Mouse (Mus musculus) liver, adult 2 months (tissue): ENCODE results near the gene Hist3h2a. TPM values are rescaled to one million over a fixed set of nuclear protein-coding genes. Genes with fewer than 3 reads are reported as not detected.

Source experiments
- DNase-seq: peaks from one replicate; pipeline ENCODE4 v3.0.0-alpha.2; 2011; ENCODE audit warnings: low read depth, low spot score; ENCODE audit errors: extremely low read depth
- H3K27ac ChIP-seq: fragments of 200-500 bp; replicated peaks from 2 replicates; pipeline ENCODE4 v1.5.1; 2012; ENCODE audit warnings: low read depth, mild to moderate bottlenecking, control low read depth, inconsistent platforms, low read length; ENCODE audit not compliant: insufficient read depth
- H3K27me3 ChIP-seq: fragments of 200-500 bp; 2 replicates; pipeline ENCODE4 v1.6.1; 2012; ENCODE audit warnings: mild to moderate bottlenecking, moderate library complexity, low read length, inconsistent platforms; ENCODE audit not compliant: control insufficient read depth, insufficient read depth
- H3K36me3 ChIP-seq: fragments of 200-500 bp; 2 replicates; pipeline ENCODE4 v1.6.1; 2012; ENCODE audit warnings: low read length, inconsistent platforms; ENCODE audit not compliant: control insufficient read depth, insufficient read depth
- H3K4me1 ChIP-seq: fragments of 200-500 bp; 2 replicates; pipeline ENCODE4 v1.6.1; 2011; ENCODE audit warnings: low read length; ENCODE audit not compliant: control insufficient read depth, insufficient read depth
- H3K4me3 ChIP-seq: fragments of 200-500 bp; 2 replicates; pipeline ENCODE4 v1.5.1; 2011; ENCODE audit warnings: low read depth, mild to moderate bottlenecking, control low read depth, low read length, moderate library complexity; ENCODE audit not compliant: insufficient read depth
- H3K79me2 ChIP-seq: fragments of 200-500 bp; 2 replicates; pipeline ENCODE4 v1.6.1; 2012; ENCODE audit warnings: inconsistent platforms, mild to moderate bottlenecking, low read length, moderate library complexity; ENCODE audit not compliant: control insufficient read depth, insufficient read depth
- H3K9ac ChIP-seq: fragments of 200-500 bp; 2 replicates; pipeline ENCODE4 v1.6.1; 2012; ENCODE audit warnings: low read depth, mild to moderate bottlenecking, control low read depth, inconsistent platforms, low read length
- CTCF ChIP-seq: fragments of 200-500 bp; IDR thresholded peaks from 2 replicates; pipeline ENCODE4 v1.5.1; 2011; ENCODE audit warnings: low read depth, low read length, control low read depth
- POLR2A ChIP-seq: fragments of 200-500 bp; IDR thresholded peaks from 2 replicates; pipeline ENCODE4 v1.6.1; 2011; ENCODE audit warnings: low read length, control low read depth; ENCODE audit not compliant: insufficient read depth; ENCODE audit errors: extremely low read depth
- WGBS: fragments of 180-500 bp; shearing (Covaris S2); methylation state at CpG from one replicate; pipeline ENCODE4 v1.1.7; 2018; 5-methylcytosine and 5-hydroxymethylcytosine counted together
- polyA plus RNA-seq: library from polyadenylated mRNA; depleted of rRNA; stranded (reverse); fragments of >200 nt; gene quantifications from 2 replicates; pipeline ENCODE4 v1.2.3, GENCODE M21; 2012
- total RNA-seq: library from RNA; depleted of rRNA; stranded (reverse); fragments of >200 nt; gene quantifications from 2 replicates; pipeline ENCODE4 v1.2.3, GENCODE M21; 2014

Gene Hist3h2a
- total and polyA plus RNA-seq, 2 experiments: 2.7 to 7.8 TPM

DNA sequence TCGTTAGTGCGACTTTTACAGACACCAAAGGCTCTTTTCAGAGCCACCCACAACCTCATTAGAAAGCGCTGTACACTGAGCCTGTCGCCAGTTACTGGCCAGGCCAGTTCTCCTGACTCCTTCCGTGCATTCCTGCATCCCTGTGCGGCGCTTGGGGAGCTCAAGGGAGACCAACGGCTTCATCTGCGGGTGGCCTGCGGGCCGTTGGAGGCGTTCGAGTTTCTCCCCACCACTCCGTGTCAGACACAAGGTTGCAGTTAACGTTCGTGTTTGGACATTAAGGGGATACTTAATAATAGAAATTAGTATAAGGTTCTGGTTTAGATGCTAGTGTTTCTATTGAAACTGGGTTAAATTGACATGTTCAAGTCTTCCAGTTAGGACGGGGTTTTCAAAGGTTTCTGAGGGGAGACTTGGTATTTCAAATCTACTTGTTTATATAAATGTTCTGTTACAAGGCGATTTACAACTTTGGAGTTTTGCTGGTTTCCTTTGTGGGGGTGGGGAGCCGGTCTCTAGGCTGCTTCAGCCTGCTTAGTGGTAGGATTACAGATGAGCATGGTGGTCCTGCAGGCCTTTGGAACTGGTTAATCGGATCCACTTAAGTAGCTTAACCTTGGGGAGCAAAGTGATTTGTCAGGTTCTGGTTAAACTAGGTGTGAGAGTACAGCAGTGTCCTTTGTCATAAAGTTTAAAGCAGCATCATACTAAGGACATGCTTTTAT lies 820 bp downstream of the Hist3h2a start:
- H3K36me3 ChIP-seq: 0 out of 2 replicates have a peak, but pooled peaks cover 2% of the 10 kb centered on the region
- TF ChIP-seq CTCF (no peak), POLR2A (no peak)
- peaks cover 9% of the 10 kb centered on the region; the same call in 1 of the 2 replicates for H3K4me1 ChIP-seq
- H3K9ac ChIP-seq: peak overlapping the region; percentile 76
- no peaks in the 10 kb centered on the region for H3K27me3 ChIP-seq
- no peak for DNase-seq
- peak overlapping the region; percentile 80 for H3K4me3 ChIP-seq
- WGBS: 1% methylated on average over 20 of the region's 20 CpGs
- peak overlapping the region; percentile 78 for H3K27ac ChIP-seq
- H3K79me2 ChIP-seq: peaks cover 2% of the 10 kb centered on the region; the same call in 1 of the 2 replicates

DNA sequence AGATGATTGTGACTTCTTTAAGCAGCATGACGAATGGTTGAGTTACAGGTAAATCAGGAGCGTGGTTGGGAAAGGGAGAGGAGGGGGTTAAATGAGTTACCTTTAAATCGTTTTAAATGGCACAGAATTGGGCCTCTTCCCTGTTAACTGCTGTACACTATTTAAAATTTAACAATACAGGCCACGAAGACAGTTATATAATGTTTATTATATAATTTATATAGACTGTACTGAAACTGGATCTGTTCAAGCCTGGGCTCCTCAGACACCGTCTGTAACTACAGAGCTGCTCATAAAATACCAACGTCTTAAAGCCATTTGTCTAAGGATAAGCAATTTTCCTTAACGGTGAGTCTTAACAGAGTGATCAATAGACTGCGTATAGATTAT lies 1.4 kb downstream of the Hist3h2a start:
- no peak overlapping the region for H3K27ac ChIP-seq
- peaks cover 9% of the 10 kb centered on the region; the same call in 1 of the 2 replicates for H3K4me1 ChIP-seq
- no peaks in the 10 kb centered on the region for H3K27me3 ChIP-seq
- H3K4me3 ChIP-seq: peak overlapping the region; percentile 80; the same call in 1 of the 2 replicates
- peak overlapping the region; percentile 65 for H3K9ac ChIP-seq
- TF ChIP-seq POLR2A (no peak), CTCF (no peak)
- 34% methylated on average over 8 of the region's 8 CpGs for whole genome bisulfite sequencing
- 0 out of 2 replicates have a peak, but pooled peaks cover 2% of the 10 kb centered on the region for H3K36me3 ChIP-seq
- H3K79me2 ChIP-seq: peaks cover 2% of the 10 kb centered on the region; the same call in 1 of the 2 replicates
- no peak for DNase-seq

DNA sequence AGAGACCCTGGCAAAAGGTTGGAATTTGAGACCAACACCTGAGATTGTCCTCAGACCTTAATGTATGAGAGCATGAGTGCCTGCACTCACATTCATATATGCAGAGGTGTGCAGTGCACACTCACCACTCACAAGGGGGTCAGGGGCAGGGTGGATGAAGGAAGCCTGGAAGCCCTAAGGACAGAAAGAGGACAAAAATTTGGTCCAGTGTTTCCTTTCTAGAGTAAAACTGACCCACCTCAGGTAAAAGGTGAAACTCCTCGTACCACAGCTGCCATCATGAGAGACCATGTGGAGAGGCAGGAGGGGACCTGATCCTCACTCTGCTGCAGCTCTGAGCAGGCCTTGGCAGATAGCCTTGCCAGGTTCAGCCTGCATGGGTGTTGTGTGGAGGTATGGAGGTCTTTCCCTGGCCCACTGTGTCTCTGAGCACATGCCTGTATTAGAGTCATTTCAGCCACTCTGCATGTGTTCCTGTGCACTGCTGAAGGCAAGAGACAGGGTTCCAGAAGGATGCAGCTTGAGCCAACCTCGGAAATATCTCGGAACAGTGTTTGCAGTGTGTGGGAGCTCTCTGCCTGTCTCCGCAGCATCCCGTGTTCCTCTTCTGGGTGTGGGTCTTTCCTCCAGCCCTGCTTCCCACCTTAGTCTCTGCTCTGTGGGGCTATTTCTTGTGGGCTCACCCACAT lies 2.9 kb downstream of the Hist3h2a start:
- WGBS: 89% methylated on average over 5 of the region's 5 CpGs
- TF ChIP-seq CTCF (no peak), POLR2A (no peak)
- H3K27ac ChIP-seq: no peak overlapping the region
- no peak overlapping the region for H3K9ac ChIP-seq
- peaks cover 2% of the 10 kb centered on the region; the same call in 1 of the 2 replicates for H3K79me2 ChIP-seq
- peaks cover 9% of the 10 kb centered on the region; the same call in 1 of the 2 replicates for H3K4me1 ChIP-seq
- H3K27me3 ChIP-seq: 0 out of 2 replicates have a peak, but pooled peaks cover 5% of the 10 kb centered on the region
- DNase-seq: no peak
- 0 out of 2 replicates have a peak, but pooled peaks cover 2% of the 10 kb centered on the region for H3K36me3 ChIP-seq
- no peak overlapping the region for H3K4me3 ChIP-seq

DNA sequence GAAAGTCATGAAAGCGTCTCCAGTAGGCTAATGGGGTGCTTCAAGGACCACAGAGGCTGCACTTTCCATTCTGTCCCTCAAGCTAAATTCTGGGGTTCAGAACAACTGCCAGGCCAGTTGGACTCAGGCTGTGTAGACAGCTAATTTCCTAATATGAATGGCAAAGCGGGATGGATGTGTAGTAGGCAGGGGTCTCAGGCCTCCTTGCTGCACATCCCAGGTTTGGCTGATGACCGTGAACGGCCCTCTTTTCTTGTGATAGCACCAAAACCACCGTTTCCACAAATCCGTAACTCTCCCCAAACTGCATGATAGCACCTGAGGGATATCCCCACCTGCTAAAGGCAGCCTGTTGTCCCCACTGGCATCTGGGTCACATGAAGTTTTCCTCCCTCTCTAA lies 4.1 kb downstream of the Hist3h2a start:
- no peak overlapping the region for H3K9ac ChIP-seq
- DNase-seq: no peak
- TF ChIP-seq CTCF (no peak), POLR2A (no peak)
- 0 out of 2 replicates have a peak, but pooled peaks cover 5% of the 10 kb centered on the region for H3K27me3 ChIP-seq
- H3K79me2 ChIP-seq: peaks cover 2% of the 10 kb centered on the region; the same call in 1 of the 2 replicates
- H3K27ac ChIP-seq: no peak overlapping the region
- peaks cover 7% of the 10 kb centered on the region; the same call in 1 of the 2 replicates for H3K4me1 ChIP-seq
- H3K4me3 ChIP-seq: no peak overlapping the region
- 0 out of 2 replicates have a peak, but pooled peaks cover 2% of the 10 kb centered on the region for H3K36me3 ChIP-seq
- WGBS: 93% methylated on average over 6 of the region's 6 CpGs

DNA sequence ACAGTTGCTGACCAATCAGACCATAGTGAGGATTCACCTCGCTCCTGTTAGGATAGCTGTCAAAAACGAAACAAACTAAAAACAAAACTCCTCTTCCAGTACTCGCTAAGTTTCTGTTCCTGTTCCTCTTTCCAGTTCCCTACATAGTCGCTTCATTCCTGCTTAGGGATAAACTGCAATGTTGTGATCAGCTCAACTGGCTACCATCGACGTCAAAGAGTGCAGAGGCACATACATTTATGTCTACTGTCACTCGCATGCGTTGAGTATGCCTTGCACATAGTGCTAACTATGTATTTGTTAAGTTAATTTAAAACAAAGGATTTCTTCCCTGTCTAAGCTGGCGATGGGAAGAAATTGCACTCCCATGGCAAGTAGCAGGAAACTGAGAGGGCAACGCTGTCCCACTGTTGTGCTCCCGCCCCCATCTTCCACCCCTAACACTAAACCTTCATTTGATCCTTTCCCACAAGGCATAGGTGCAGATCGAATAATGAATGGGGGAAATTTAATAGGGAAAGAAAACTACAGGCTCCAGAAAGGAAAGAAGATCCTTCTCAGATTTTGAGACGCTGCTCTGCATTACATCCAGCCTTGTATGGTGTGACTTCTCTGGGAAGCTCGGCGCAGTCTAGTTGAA lies 4.8 kb downstream of the Hist3h2a start:
- Histone ChIP-seq H3K27ac (no peak overlapping the region), H3K4me3 (no peak overlapping the region), H3K36me3 (0 out of 2 replicates have a peak, but pooled peaks cover 2% of the 10 kb centered on the region), H3K9ac (no peak overlapping the region), H3K79me2 (peaks cover 2% of the 10 kb centered on the region; the same call in 1 of the 2 replicates), H3K27me3 (0 out of 2 replicates have a peak, but pooled peaks cover 5% of the 10 kb centered on the region), H3K4me1 (peaks cover 3% of the 10 kb centered on the region; the same call in 1 of the 2 replicates)
- 40% methylated on average over 15 of the region's 15 CpGs for WGBS
- no peak for TF ChIP-seq CTCF
- no peak for TF ChIP-seq POLR2A
- DNase-seq: peak; percentile 48
